Mouse (Mus musculus): ENCODE measurements around the gene Higd1a.

- TF ChIP-seq EP300 (IDR thresholded peaks at IDR 0.05; ENCODE audit: insufficient read depth, low read depth, low read length): no peak
- no peak for TF ChIP-seq POLR2A (IDR thresholded peaks at IDR 0.05; ENCODE audit: insufficient read depth, low read length)
- TF ChIP-seq CTCF (IDR thresholded peaks at IDR 0.05; ENCODE audit: low read depth, low read length): no peak
Measured at GRCm38 (mm10) chr9:121823051-121823450, 35.1 kb downstream of the Higd1a start.

Measured in ES-Bruce4 (cell line).